8 mouse cellular contexts compared by ENCODE assay signal in the genomic region with DNA sequence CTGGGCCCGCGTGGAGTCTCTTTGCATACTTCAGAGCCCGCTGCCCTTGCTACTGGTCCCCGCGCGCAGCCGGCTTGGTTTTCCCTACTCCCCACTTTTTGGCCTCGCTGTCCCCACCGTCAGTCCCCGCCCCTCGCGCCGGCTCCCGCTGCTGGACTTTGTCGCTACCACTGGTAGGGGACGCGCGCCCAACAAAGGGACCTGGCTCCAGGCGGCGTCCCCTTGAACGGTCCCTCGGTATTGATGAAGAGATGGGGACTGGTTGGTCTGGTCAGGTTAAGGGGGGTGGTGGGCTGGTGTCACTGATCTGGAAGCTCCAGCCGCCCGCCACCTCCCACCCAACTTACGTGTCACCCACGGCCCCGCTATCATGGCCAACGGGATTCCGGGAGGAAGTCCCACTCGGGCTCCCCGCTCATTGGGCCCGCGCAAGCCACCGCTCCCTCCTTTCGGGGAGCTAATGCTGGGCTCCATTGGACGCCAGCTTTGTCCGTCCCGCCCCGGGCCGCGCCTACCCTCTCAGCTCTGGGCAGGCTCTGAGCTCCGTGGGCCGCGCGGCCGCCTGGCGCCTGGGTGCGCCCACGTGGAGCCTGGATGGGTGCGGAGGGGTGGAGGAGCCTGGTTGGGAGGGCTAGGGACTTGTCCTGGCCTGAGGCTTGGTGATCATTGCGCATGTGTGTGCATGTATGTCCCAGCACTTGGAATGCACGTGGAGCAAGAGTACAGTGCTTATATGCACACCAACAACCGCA. TPM values are rescaled to one million over a fixed set of nuclear protein-coding genes. Genes with fewer than 3 reads are reported as not detected.
A peak's percentile ranks its signal among the peaks of the same experiment; 100 is the strongest.
DNase-seq lines count a peak whose midpoint lies in the region; ATAC-seq lines count a peak whose summit lies in the region.

A gene (minus strand): TSS at position 399 of the 752 bp plus-strand sequence.

- peaks cover 13% of the 10 kb centered on the region for H3K4me1 ChIP-seq in lung, embryonic 16.5 days (replicated peaks; ENCODE audit: control insufficient read depth, insufficient read depth, low read length)

- WGBS in lung, embryonic 16.5 days = under 1% methylated on average over 53 of the region's 53 CpGs

- H3K4me3 ChIP-seq in lung, embryonic 16.5 days (ENCODE audit: low read length) = peak within 1 kb of the TSS; percentile 86

- peak within 1 kb of the TSS; percentile 81 for H3K9ac ChIP-seq in lung, embryonic 16.5 days (ENCODE audit: low read length)

- no peaks in the 10 kb centered on the region for H3K27me3 ChIP-seq in lung, embryonic 16.5 days (ENCODE audit: control insufficient read depth, insufficient read depth, low read depth, low read length)

- DNase-seq in MEL-GATA-1-ER (ENCODE audit: extremely low read depth, low read depth) = peak; percentile 94
- peak; percentile 75 for DNase-seq in cerebellum, adult 8-10 months
- DNase-seq in forelimb bud, embryonic 11.5 days (ENCODE audit: low read depth, low spot score) = peak; percentile 93
- DNase-seq in layer of hippocampus, adult 9-10 months (ENCODE audit: low spot score) = peak; percentile 75
- DNase-seq in ovary, postnatal 10 days (ENCODE audit: low spot score) = peak; percentile 81
- peak; percentile 78 to 79 for DNase-seq in thymus, postnatal 10 days (ENCODE audit: low spot score in 2 of 2)

- H3K27ac ChIP-seq in lung, embryonic 16.5 days (ENCODE audit: low read length) = peak within 1 kb of the TSS; percentile 67

- no peaks in the 10 kb centered on the region for H3K9me3 ChIP-seq in lung, embryonic 16.5 days (ENCODE audit: control insufficient read depth, low read length)

- H3K4me2 ChIP-seq in lung, embryonic 16.5 days (ENCODE audit: low read depth, low read length) = peak within 1 kb of the TSS; percentile 89

- H3K36me3 ChIP-seq in lung, embryonic 16.5 days (ENCODE audit: control insufficient read depth, insufficient read depth, low read length) = no peaks in the 10 kb centered on the region

- ATAC-seq in hematopoietic stem cell, adult 5-6 weeks (replicated peaks in 1 of 2; ENCODE audit: insufficient read depth in 1 of 2, low FRiP score in 2 of 2, low TSS enrichment in 1 of 2, low read depth in 1 of 2, poor library complexity in 2 of 2, severe bottlenecking in 2 of 2) = peak; percentile 96 to 97
- peak; percentile 99 for ATAC-seq in lung, embryonic 16.5 days (ENCODE audit: low read depth)

RNA-seq across cellular contexts. Expression of the gene that starts here (rescaled TPM):
- 51.6 and 66.0 TPM in 2 replicates for total RNA-seq in hematopoietic stem cell, adult 5-6 weeks (2017)
- polyA plus RNA-seq in lung, embryonic 16.5 days (2015; fragmentation: Nextera tagmentation; extraction: Ambion mirVana) = 49.2 and 51.9 TPM in 2 replicates

Comparison
In these comparisons a context has a peak if more than half of its experiments do, and no peak if none do; other contexts are left out.
1. Peak in every context shown above with its lines: DNase-seq, ATAC-seq, H3K4me3 ChIP-seq and H3K27ac ChIP-seq.